Mouse (Mus musculus) forebrain, embryonic 15.5 days (tissue): ENCODE measurements around the gene Mgll. TPM values are rescaled to one million over a fixed set of nuclear protein-coding genes. Genes with fewer than 3 reads are reported as not detected.

Experiments
- ATAC-seq: fragments of 200-750 bp; cut with Nextera tagmentation; replicated peaks from 2 replicates; pipeline ENCODE4 v1.8.0; 2017; ENCODE audit warnings: mild to moderate bottlenecking, moderate TSS enrichment, moderate library complexity
- H3K27ac ChIP-seq: fragments of 300-500 bp; sonication (generic); replicated peaks from 2 replicates; pipeline ENCODE4 v1.5.1; 2015; ENCODE audit warnings: mild to moderate bottlenecking, inconsistent platforms
- H3K27me3 ChIP-seq: fragments of 300-500 bp; sonication (generic); 2 replicates; pipeline ENCODE4 v1.6.1; 2015; ENCODE audit warnings: inconsistent platforms
- H3K36me3 ChIP-seq: fragments of 300-500 bp; sonication (generic); 2 replicates; pipeline ENCODE4 v1.6.1; 2015; ENCODE audit warnings: mild to moderate bottlenecking, inconsistent platforms
- H3K4me1 ChIP-seq: fragments of 300-500 bp; sonication (generic); 2 replicates; pipeline ENCODE4 v1.6.1; 2015; ENCODE audit warnings: inconsistent platforms
- H3K4me2 ChIP-seq: fragments of 300-500 bp; sonication (generic); replicated peaks from 2 replicates; pipeline ENCODE4 v1.6.1; 2015; ENCODE audit warnings: mild to moderate bottlenecking, inconsistent platforms
- H3K4me3 ChIP-seq: fragments of 300-500 bp; sonication (generic); 2 replicates; pipeline ENCODE4 v1.5.1; 2015; ENCODE audit warnings: mild to moderate bottlenecking, inconsistent platforms
- H3K9ac ChIP-seq: fragments of 300-500 bp; sonication (generic); replicated peaks from 2 replicates; pipeline ENCODE4 v1.6.1; 2015; ENCODE audit warnings: mild to moderate bottlenecking, inconsistent platforms
- H3K9me3 ChIP-seq: fragments of 300-500 bp; sonication (generic); 2 replicates; pipeline ENCODE4 v1.6.1; 2016; ENCODE audit warnings: inconsistent platforms
- WGBS: fragments of 180-500 bp; shearing (Covaris S2); methylation state at CpG from one replicate; pipeline ENCODE4 v1.1.7; 2015; ENCODE audit warnings: mixed read lengths; 5-methylcytosine and 5-hydroxymethylcytosine counted together
- polyA plus RNA-seq: library from polyadenylated mRNA; unstranded; fragments of >200 nt; fragmentation: Nextera tagmentation; extraction: Ambion mirVana; gene quantifications from 2 replicates; pipeline ENCODE4 v1.2.1, GENCODE M21; 2015

Gene Mgll
- polyA plus RNA-seq, 1 experiment from 2014 or later, result 25.0 TPM

DNA sequence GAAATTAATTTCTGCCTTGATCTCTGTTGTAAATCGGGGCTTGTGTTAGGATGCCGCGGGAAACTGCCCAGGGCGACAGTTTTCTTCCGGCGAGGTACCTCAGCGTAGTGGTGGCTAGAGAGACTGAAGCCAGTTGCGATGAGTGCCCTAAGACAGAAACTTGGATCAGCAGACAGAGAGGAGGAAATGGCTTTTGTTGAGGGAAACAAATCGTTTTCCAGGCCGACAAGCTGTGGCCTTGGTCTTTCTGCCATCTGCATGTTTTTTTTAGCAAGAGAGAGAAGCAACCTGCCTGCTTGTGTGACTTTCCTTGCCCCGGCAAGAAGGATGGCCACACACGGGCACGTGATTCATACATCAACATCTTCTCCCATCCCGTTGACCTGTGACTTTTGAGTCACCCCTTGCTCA lies 70.4 kb downstream of the Mgll start:
- H3K9ac ChIP-seq, result no peak overlapping the region

DNA sequence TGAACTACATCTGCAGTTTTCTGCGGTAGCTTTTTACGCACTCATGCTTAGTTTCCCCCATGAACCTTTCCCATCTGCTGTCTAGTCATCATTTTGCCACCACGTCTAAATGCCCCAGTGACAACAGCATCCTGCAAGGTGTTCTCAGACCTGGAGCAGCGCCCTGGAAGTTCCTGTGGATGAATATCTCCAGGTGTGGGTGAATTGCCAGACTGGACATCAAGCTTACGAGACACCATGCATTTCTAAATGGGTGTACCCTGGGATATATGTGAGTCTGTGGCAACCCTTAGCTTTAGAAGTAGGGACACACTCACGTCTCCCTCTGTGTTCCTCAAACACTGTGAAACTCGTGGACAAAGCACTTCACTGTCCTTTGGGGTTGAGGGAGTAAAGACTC lies 76.0 kb downstream of the Mgll start:
- Histone ChIP-seq H3K27ac (no peak overlapping the region), H3K4me3 (no peak overlapping the region), H3K9me3 (no peaks in the 10 kb centered on the region), H3K27me3 (no peaks in the 10 kb centered on the region), H3K4me2 (no peak overlapping the region), H3K9ac (no peak overlapping the region), H3K4me1 (peaks cover 1% of the 10 kb centered on the region; the same call in 1 of the 2 replicates), H3K36me3 (no peaks in the 10 kb centered on the region)
- ATAC-seq, result no peak
- WGBS, result 78% methylated on average over 7 of the region's 7 CpGs

More for the DNA sequence above, 70.4 kb downstream of the Mgll start:
- H3K36me3 ChIP-seq, result no peaks in the 10 kb centered on the region
- H3K4me2 ChIP-seq, result peak overlapping the region; percentile 24
- H3K4me3 ChIP-seq, result no peak overlapping the region
- no peaks in the 10 kb centered on the region for H3K9me3 ChIP-seq
- no peaks in the 10 kb centered on the region for H3K27me3 ChIP-seq
- H3K4me1 ChIP-seq, result peaks cover 44% of the 10 kb centered on the region
- 61% methylated on average over 14 of the region's 14 CpGs for WGBS
- 0 out of 2 replicates have a peak, but pooled peaks have one; percentile 7 for ATAC-seq
- peak overlapping the region; percentile 75 for H3K27ac ChIP-seq

DNA sequence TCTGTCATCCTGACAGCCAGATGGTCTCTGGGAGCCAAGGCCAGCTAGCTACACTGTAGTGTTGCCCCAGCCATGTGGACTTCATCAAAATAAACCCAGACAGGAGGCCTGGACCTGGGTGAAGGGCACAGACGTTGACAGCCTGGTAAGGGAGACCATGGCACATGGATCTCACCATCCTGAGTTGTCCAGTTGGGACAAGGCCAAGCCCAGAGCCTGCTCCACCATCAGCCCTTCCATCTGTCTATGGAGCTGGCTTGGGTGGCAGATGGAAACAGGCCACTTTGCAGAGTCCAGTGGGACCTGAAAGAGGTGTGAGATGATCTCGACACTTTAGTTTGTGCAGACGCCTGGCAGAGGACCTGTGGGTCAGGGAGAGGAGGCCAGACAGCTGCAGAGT lies 76.5 kb downstream of the Mgll start:
- H3K4me2 ChIP-seq, result no peak overlapping the region
- H3K27ac ChIP-seq, result no peak overlapping the region
- no peaks in the 10 kb centered on the region for H3K36me3 ChIP-seq
- H3K4me1 ChIP-seq, result no peaks in the 10 kb centered on the region
- 65% methylated on average over 3 of the region's 3 CpGs for WGBS
- H3K9ac ChIP-seq, result no peak overlapping the region
- H3K9me3 ChIP-seq, result no peaks in the 10 kb centered on the region
- H3K27me3 ChIP-seq, result no peaks in the 10 kb centered on the region
- H3K4me3 ChIP-seq, result no peak overlapping the region
- ATAC-seq, result no peak

DNA sequence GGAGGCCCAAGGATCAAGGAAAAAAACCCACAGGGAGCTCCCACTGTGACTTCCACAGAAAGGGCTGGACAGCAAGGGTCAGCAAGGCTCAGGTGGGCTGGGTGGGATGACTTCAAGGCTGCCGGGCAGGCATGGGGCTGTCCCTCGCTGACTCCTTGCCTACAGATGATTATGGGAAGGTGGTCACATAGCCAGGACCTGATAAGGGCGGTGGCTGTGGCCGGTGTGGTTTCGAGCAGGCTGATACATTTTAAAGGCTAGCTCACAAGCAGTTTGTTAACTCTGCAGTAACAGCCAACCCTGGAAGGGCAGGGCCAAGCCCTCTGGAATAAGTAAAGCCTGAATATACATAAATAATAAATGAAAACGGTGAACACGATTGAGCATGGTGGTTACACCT lies 78.8 kb downstream of the Mgll start:
- WGBS, result 91% methylated on average over 7 of the region's 7 CpGs
- ATAC-seq, result no peak
- Histone ChIP-seq H3K27ac (no peak overlapping the region), H3K9me3 (no peaks in the 10 kb centered on the region), H3K4me2 (no peak overlapping the region), H3K36me3 (no peaks in the 10 kb centered on the region), H3K27me3 (no peaks in the 10 kb centered on the region), H3K4me1 (no peaks in the 10 kb centered on the region), H3K9ac (no peak overlapping the region), H3K4me3 (no peak overlapping the region)

DNA sequence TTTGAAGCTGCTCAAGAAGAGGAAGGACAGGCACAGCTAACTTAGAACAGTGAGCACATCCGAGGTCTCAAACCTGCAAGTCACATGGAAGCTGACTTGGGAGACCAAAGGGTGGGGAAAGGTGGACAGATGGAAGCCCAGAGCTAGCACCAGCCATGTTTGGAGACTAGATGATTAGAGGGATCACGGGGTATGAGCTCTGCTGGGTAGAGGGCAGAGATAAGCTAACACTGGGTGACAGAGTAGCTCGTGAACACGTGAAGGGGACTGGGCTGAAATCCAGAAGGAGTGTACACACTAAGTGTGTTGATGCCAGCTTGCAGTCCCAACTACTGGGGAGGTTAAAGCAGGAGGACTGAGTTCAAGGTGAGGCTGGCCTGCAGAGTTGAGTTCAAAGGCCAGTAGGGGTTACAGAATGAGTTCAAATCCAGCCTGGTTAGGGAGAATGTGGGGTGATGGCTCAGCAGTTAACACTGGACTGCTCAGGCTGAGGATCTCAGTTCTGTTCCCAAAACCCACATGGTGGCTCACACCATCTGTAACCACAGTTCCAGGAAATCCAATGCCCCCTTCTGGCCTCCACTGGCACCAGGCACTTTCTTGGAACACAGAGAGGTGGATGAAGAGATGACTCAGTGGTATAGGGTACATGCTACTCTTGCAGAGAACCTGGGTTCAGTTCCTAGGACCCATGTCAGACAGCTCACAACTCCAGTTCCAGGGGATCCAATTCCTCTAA lies 79.9 kb downstream of the Mgll start:
- no peak overlapping the region for H3K4me2 ChIP-seq
- H3K27ac ChIP-seq, result no peak overlapping the region
- WGBS, result 78% methylated on average over 4 of the region's 4 CpGs
- H3K4me1 ChIP-seq, result no peaks in the 10 kb centered on the region
- H3K9me3 ChIP-seq, result no peaks in the 10 kb centered on the region
- ATAC-seq, result no peak
- H3K36me3 ChIP-seq, result no peaks in the 10 kb centered on the region
- no peak overlapping the region for H3K4me3 ChIP-seq
- no peak overlapping the region for H3K9ac ChIP-seq
- H3K27me3 ChIP-seq, result no peaks in the 10 kb centered on the region

DNA sequence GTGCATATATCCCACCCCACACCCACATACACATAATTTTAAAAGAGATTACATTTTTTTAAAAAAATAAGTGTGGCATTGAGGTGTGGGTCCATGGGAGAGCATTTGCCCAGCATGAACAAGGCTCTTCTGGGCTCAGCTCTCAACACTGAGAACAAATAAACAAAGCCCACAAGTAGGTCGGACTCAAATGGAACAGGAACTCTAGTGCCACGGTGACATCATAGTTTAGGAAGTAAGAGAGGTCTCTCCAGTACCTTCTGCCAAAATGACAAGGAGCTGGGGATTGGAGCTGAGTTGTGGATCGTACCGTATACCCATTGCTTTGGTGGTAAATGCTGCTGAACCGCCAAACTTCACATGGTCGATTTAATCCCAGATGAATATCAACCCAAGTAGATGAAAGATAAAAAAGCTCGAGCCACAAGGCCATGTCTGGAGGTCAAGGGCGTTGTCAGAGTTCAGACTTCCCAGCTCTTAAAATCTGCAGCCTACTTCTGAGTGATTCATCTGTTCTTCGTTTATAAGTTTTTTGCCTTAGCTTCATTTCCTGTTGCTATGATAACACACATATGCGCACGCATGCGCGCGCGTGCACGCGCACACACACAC lies 80.9 kb downstream of the Mgll start:
- Histone ChIP-seq H3K36me3 (no peaks in the 10 kb centered on the region), H3K9ac (no peak overlapping the region), H3K4me1 (no peaks in the 10 kb centered on the region), H3K27ac (no peak overlapping the region), H3K9me3 (no peaks in the 10 kb centered on the region), H3K4me2 (no peak overlapping the region), H3K27me3 (no peaks in the 10 kb centered on the region), H3K4me3 (no peak overlapping the region)
- no peak for ATAC-seq
- WGBS, result 92% methylated on average over 17 of the region's 17 CpGs

DNA sequence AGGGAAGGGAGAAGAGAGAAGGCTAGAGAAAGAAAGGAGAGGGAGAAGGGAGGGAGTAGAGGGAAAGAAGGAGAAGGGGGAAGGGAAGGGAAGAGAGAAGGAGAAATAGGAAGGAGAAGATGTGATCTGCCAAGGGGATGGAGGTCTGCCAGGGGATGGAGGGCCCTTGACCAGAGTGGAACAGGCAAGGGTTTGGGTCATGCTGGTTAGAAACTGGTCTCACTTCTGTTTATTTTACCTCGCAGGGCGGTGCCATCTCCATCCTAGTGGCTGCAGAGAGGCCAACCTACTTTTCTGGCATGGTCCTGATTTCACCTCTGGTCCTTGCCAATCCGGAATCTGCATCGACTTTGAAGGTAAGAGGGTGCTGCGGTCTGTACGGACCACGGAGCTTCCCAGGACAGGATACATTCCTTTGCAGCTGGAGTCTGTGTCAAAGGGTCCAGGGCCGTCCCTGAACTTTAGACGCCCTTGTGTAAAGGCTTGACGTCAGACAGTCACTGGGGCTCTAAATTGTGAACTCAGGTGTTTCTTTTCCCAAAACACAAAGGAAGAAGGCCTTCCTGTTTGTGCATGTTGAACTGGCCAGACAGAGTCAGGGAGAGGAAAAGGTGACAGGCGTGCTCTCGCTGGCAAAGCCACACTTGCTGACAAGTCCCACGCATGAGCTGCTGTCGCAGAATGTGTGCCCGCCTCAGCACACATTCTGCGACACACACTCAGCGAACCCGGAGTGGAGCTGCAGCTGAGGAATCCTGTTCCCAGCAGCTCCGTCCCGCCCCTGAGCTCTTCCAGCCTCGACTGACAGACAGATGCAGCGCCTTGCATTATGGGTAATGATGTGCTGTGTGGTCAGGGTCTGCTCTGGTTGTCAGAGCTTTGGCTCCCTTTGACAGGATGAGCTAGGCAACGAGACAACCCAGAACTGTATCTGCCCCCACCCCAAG lies 85.2 kb downstream of the Mgll start:
- ATAC-seq, result peak; percentile 24; the same call in 1 of the 2 replicates
- H3K4me1 ChIP-seq, result no peaks in the 10 kb centered on the region
- H3K9me3 ChIP-seq, result no peaks in the 10 kb centered on the region
- WGBS, result 72% methylated on average over 23 of the region's 23 CpGs
- H3K36me3 ChIP-seq, result no peaks in the 10 kb centered on the region
- no peaks in the 10 kb centered on the region for H3K27me3 ChIP-seq
- H3K27ac ChIP-seq, result no peak overlapping the region
- no peak overlapping the region for H3K9ac ChIP-seq
- H3K4me2 ChIP-seq, result no peak overlapping the region
- no peak overlapping the region for H3K4me3 ChIP-seq

DNA sequence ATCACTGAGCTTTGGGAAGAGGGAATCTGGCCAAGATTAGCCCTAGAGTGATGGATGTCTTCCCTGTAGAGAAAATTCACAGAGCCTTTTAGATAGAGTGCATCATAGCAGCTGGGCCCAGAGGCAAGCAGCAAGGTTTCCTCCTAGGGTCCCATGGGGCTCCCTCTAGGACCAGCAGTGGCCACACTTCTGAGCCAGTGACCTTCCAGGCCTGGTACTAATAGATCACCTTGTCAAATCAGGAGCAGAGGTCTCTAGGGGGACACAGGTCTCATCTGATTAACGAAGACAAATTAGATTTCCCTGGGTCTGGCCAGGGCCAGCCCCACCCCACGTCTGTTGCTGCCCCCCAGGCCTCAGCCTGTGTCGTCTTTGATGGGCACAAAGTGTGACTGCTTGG lies 86.1 kb downstream of the Mgll start:
- 64% methylated on average over 3 of the region's 3 CpGs for WGBS
- Histone ChIP-seq H3K27me3 (no peaks in the 10 kb centered on the region), H3K9ac (no peak overlapping the region), H3K36me3 (no peaks in the 10 kb centered on the region), H3K9me3 (no peaks in the 10 kb centered on the region), H3K4me3 (no peak overlapping the region), H3K4me2 (no peak overlapping the region), H3K27ac (no peak overlapping the region), H3K4me1 (0 out of 2 replicates have a peak, but pooled peaks cover 3% of the 10 kb centered on the region)
- ATAC-seq, result no peak

DNA sequence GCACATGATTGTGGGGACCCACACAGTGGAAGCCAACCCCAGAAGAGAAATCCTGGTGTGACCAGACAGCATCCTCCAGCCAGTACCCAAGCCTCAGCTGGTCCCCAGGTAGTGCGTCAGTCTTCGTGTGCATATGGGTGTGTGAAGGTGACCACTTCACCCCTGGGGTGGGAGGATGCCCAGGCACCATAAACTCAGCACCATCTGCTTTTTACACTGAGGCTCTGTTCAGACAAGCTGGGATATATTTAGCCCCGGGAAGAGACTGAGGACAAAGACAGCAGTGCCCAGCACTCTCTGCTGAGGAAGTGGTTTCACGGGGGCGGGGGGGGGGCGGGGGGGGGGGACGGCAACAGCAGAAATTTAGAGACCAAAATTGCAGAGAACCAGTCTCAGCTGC lies 87.2 kb downstream of the Mgll start:
- Histone ChIP-seq H3K27ac (no peak overlapping the region), H3K4me1 (0 out of 2 replicates have a peak, but pooled peaks cover 4% of the 10 kb centered on the region), H3K4me3 (no peak overlapping the region), H3K4me2 (no peak overlapping the region), H3K9ac (no peak overlapping the region), H3K27me3 (no peaks in the 10 kb centered on the region), H3K9me3 (no peaks in the 10 kb centered on the region), H3K36me3 (no peaks in the 10 kb centered on the region)
- ATAC-seq, result no peak
- 67% methylated on average over 7 of the region's 7 CpGs for WGBS

DNA sequence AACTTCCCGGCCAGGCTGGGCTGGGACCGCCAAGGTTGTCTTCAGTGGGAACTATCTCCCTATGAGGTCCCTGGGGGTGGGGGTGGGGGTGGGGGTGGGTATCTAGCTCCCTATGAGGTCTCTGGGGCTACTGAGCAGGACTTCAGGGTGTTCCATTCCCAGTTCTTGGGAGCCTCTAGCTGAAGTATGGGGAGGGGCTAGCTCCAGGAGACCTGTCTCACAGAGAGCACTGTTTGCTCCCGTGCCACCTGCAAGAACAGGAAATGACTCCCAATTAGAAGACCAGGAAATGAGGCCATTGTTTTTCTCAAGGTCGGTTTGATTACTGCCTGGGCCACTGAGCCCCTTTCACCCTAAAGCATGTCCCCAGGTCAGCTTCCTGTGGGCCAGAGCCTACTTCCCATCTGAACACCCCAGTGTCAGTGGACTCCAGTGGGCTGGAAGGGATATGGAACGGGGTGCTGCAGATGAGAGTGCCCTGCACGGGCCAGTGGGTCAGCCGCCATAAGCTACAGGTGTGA lies 87.7 kb downstream of the Mgll start:
- ATAC-seq, result no peak
- Histone ChIP-seq H3K4me1 (0 out of 2 replicates have a peak, but pooled peaks cover 4% of the 10 kb centered on the region), H3K4me2 (no peak overlapping the region), H3K9me3 (no peaks in the 10 kb centered on the region), H3K4me3 (no peak overlapping the region), H3K36me3 (no peaks in the 10 kb centered on the region), H3K27ac (no peak overlapping the region), H3K27me3 (no peaks in the 10 kb centered on the region), H3K9ac (no peak overlapping the region)
- 71% methylated on average over 7 of the region's 7 CpGs for WGBS

DNA sequence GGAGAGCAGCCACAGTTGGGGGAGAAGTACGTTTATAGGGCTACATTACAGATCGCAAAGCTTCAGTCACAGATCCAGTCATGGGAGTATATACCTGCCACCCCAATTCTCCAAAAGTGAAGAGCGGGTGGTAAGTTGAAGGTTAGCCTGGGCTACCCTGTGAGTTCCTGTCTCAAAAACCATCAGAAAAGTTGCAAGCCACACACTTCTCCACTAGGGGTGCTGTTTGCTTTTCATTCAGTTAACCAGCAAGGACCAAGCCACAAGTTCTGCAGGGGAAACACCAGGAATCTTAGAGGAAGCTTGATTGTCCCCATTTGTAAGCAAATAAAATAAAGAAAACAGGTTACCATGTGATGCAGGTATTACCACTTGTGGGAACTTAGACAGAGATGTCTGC lies 88.7 kb downstream of the Mgll start:
- Histone ChIP-seq H3K4me3 (no peak overlapping the region), H3K36me3 (no peaks in the 10 kb centered on the region), H3K4me2 (no peak overlapping the region), H3K9ac (no peak overlapping the region), H3K9me3 (no peaks in the 10 kb centered on the region), H3K27me3 (no peaks in the 10 kb centered on the region), H3K27ac (no peak overlapping the region), H3K4me1 (0 out of 2 replicates have a peak, but pooled peaks cover 4% of the 10 kb centered on the region)
- no peak for ATAC-seq
- 69% methylated on average over 3 of the region's 3 CpGs for WGBS

DNA sequence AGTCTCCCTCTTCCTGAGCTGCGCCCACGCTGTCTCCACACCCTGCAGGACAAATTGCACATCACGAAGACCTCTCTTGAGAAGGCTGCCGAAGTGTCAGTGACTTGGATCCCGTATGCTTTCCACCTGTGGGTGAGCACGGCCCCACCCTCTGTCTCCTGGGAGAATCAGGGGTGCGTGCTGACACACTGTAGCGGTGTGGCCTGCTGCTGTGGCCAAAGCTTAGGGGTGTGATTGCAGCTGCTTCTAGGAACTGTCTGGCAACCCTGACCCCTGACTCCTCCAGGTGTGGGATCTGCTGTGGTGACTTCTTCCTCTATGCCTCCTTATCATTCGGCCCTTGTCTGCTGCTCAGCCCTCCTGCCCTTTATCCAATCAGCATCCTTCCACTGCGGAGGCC lies 89.6 kb downstream of the Mgll start:
- WGBS, result 88% methylated on average over 10 of the region's 10 CpGs

More for the DNA sequence above, 89.6 kb downstream of the Mgll start:
- Histone ChIP-seq H3K9me3 (no peaks in the 10 kb centered on the region), H3K9ac (no peak overlapping the region), H3K4me3 (no peak overlapping the region), H3K4me1 (0 out of 2 replicates have a peak, but pooled peaks cover 4% of the 10 kb centered on the region), H3K36me3 (no peaks in the 10 kb centered on the region), H3K4me2 (no peak overlapping the region), H3K27ac (no peak overlapping the region), H3K27me3 (no peaks in the 10 kb centered on the region)
- no peak for ATAC-seq
